Mouse (Mus musculus) small intestine, adult 2 months (tissue): ENCODE measurements around the gene Gbp7.

Source experiments
- CTCF ChIP-seq: fragments of 200-500 bp; IDR thresholded peaks from 2 replicates; pipeline ENCODE4 v1.5.1; 2012; ENCODE audit warnings: low read depth, mild to moderate bottlenecking, control low read depth, inconsistent platforms, low read length, moderate library complexity, mixed read lengths; ENCODE audit not compliant: insufficient replicate concordance, insufficient read length; ENCODE audit errors: extremely low read depth
- POLR2A ChIP-seq: fragments of 200-500 bp; IDR thresholded peaks from 2 replicates; pipeline ENCODE4 v1.6.1; 2012; ENCODE audit warnings: low read depth, mild to moderate bottlenecking, control low read depth, inconsistent platforms, low read length, moderate library complexity

GRCm38 (mm10) chr3:142531595-142531994, 1.5 kb downstream of the Gbp7 start:
- TF ChIP-seq CTCF (no peak), POLR2A (no peak)
